Mouse (Mus musculus): ENCODE results near the gene Lamp2. TPM values are rescaled to one million over a fixed set of nuclear protein-coding genes. Genes with fewer than 3 reads are reported as not detected.

Lamp2 gene
- 11.0 and 14.2 TPM in 2 replicates for polyA plus RNA-seq (2012; rRNA removed; ENCODE audit: low replicate concordance)

DNA sequence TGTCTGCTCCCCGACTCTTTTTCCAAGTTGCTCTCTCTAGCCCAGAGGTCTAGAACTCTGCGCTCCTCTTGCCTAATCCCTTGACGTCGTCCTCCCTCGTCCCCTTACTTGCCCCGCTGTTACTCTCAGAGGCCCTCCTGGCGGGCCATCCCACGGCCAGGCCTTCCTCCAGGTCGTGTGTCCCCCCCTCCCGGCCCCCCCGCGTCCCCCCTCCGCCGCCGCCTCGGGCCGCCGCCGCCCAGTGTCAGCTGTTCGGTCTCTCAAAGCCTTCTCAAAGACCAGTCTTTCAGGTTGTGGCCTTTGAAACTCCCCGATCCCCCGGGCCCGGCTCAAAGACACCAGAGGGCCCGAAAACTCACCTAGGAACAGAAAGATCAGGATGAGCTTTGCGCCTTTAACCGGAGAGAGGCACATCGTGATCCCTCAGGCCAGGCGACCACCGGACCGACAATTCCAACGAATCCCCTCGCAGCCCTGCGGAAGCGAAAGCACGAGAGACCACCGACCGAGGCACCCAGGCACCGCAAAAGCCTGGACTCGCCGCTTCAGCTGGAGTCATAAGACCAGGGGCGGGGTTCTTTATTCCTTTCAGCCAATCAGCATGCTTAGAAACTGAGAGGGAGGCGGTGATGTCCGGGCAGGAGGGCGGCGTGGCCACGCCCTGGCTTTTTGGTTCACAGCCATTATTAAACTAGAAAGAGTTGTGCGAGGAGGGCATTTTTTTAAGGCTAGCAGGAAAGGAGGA is at the start of gene Lamp2:
Gene Lamp2, minus strand, starts transcription at position 565 of the 745 bp plus-strand sequence.

Other genes with a start within 250 kb of the Lamp2 start
- gene Tmem255a, start 204.0 kb downstream of the Lamp2 start, polyA plus RNA-seq (2012; rRNA removed; ENCODE audit: low replicate concordance), result 0.11 and 0.12 TPM in 2 replicates
- gene Atp1b4, start 140.3 kb downstream of the Lamp2 start, polyA plus RNA-seq (2012; rRNA removed; ENCODE audit: low replicate concordance), result not detected in 2 replicates
- 0.56 and 1.3 TPM in 2 replicates for gene Cul4b, start 119.7 kb upstream of the Lamp2 start, polyA plus RNA-seq (2012; rRNA removed; ENCODE audit: low replicate concordance)
- 1.2 and 1.6 TPM in 2 replicates for gene Mcts1, start 144.1 kb upstream of the Lamp2 start, polyA plus RNA-seq (2012; rRNA removed; ENCODE audit: low replicate concordance)
- gene C1galt1c1, start 178.6 kb upstream of the Lamp2 start, polyA plus RNA-seq (2012; rRNA removed; ENCODE audit: low replicate concordance), result 1.0 and 1.4 TPM in 2 replicates

Data from duodenum, adult 2 months (tissue).